Mouse (Mus musculus) lung, postnatal 36 days (tissue): ENCODE measurements around the gene Prss50.

ENCODE experiments used
- DNase-seq: peaks from one replicate; pipeline ENCODE4 v3.0.0; 2022; ENCODE audit warnings: mixed read lengths

The Prss50 gene

DNA sequence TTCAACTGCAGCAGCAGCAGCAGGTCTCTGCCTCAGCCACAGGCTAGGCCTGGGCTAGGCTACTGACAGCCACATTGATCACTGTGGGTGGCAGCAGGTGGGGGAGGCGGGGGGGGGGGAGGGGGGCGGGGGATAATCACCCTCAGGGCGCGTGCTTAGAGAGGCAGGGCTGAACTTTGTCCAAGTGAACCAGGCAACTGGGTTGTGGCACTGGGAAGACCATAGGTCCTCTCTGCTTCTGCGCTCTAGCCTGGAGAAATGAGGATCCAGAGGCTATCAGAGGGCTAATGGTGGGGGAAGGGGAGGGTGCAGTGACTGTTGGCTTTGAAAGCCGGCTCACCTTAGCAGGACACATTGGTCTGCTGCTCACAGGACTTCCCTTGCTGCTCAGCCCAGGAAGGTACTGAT lies 17.5 kb downstream of the Prss50 start:
- DNase-seq = no peak

DNA sequence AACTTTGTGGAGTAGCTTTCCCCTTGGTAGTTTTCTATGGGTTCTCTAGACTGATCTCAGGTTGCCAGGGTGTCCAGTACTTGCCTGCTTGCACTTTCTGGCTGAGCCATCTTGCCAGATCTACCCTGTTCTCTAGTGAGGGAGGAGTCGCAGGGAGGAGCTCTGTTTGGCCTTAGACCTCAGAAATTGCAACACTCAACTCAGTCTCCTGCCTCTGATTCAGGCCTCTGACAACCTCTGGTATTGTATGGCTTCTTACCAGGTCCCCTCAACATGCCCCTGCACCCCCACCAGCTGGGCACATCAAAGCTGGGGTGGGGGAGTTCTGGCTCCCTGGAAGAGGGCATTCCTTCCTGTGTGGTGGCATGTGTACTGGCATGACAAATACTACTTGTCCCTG lies 19.6 kb downstream of the Prss50 start:
- DNase-seq = peak; percentile 47

DNA sequence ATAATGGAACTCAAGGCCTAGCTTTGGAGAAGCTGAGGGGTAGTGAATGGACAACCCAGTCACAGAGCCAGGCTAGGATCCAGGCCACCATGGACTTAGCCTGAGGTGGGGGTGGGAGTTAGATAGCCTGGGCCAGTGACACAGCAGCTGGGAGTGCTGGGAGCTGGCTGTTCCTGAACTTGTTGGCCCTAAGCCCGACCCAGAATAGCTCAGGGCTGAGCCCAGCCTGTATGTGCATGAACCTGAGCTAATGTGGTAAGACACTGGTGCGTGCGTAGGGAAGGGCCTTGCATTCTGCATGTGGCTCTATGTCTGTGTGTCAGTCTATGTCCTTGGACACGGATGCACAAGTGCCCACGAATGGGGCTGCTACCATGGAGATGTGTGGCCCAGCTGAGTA lies 20.1 kb downstream of the Prss50 start:
- peak; percentile 74 for DNase-seq

DNA sequence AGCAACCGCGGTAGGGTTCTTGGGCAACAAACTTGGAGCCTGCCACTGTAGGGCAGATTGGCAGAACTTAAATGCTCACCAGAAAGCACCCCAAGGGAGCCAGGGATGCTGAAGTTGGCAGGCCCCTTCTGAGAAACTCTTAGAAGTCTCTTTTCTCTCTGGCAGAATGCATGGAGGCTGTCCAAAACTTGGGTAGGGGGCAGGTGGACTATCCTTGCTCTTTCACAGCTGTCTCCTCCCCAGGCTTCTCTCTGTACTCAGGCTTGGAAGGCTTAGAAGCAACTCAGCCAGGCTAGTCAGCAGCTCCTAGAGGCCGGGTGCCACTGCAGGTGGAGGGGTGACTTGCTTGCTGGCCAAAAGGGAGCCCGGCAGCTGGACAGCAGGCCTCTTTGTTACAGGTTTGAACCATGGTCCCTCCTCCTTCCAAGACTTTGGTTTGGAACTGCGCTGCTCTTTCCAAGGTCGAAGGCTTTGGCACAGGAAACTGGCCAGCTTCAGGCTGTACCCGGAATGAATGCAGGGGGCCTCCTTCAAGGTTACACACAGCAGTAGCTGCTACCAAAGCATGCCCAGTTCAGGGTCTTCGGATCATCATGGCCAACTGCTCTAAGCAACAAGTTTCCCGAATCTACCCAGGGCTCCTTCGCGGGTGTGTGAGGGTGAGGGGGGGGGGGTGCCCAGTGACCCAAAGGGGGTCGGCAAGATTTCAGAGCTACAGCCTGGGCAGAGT lies 21.6 kb downstream of the Prss50 start, which contains the start of gene Als2cl:
Gene Als2cl (plus strand): TSS at position 680 of the 730 bp plus-strand sequence.
- DNase-seq = peak; percentile 43

DNA sequence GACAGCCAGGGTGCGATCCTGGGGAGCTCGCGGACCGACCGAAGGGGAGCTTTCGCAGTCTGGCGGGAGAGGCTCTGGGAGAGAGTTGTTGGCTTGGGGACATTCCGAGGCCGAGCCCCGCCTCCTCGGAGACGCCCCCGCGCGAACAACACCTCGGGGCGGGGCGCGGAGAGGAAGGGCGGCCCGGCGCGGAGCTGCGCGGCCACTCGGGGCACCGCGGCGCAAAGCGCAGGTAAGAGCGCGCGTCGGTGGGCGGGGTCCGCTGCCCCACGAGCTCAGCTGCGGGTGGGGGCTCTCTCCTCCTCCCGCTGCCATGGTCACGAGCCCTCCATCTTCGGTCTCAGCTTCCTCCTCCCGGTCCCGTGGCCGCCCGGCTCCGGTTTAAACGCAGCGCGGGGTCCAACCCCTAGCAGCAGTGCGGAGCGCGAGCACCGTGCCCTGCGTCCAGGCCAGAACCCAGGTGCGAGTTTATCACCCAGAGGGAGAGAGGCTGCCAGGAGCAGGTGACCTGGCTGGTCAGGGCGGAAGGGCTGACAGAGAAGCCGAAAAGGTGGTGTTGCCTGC lies 22.3 kb downstream of the Prss50 start, which contains the start of gene Tmie:
Gene Tmie (minus strand): TSS at position 116 of the 564 bp plus-strand sequence.
- DNase-seq = peak; percentile 91

DNA sequence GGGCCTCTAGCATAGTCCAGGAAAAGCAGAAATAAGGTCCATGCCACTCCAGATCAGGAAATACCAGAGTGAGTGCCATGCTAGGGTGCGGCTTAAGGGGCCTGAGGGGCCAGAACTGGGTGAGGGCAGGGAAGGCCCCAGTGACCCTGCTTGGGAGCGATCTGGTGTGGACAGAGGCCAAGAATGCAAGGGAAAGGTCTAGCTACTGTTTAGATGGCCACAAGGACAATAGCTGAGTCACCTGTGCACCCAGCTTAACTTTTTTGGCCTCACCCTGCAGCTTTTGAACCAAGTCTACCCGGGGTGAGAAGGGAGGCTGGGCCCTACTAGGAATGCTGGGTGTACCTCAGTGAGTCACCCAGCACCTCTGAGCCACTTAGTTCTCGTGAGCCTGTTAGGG lies 23.0 kb downstream of the Prss50 start:
- DNase-seq = peak; percentile 78

DNA sequence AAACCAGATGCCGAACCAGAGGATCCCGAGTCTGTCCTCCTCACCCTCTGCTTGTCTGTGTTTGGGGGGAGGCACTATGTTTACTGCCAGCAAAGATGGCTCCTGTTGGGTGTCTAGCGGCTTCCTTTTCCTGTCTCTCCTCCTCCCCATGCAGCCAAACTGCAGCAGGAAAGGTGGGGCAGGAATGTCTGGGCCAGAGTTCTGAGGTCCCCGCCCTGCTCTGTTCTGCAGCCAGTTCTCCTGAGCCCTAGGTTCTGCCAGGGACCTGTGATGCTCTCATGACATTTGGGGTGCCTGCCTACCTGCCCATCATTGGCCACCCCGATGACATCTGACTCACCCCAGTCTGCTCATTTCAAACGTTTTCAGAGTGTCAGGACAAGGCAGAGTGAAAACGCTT lies 24.2 kb downstream of the Prss50 start:
- peak; percentile 80 for DNase-seq

DNA sequence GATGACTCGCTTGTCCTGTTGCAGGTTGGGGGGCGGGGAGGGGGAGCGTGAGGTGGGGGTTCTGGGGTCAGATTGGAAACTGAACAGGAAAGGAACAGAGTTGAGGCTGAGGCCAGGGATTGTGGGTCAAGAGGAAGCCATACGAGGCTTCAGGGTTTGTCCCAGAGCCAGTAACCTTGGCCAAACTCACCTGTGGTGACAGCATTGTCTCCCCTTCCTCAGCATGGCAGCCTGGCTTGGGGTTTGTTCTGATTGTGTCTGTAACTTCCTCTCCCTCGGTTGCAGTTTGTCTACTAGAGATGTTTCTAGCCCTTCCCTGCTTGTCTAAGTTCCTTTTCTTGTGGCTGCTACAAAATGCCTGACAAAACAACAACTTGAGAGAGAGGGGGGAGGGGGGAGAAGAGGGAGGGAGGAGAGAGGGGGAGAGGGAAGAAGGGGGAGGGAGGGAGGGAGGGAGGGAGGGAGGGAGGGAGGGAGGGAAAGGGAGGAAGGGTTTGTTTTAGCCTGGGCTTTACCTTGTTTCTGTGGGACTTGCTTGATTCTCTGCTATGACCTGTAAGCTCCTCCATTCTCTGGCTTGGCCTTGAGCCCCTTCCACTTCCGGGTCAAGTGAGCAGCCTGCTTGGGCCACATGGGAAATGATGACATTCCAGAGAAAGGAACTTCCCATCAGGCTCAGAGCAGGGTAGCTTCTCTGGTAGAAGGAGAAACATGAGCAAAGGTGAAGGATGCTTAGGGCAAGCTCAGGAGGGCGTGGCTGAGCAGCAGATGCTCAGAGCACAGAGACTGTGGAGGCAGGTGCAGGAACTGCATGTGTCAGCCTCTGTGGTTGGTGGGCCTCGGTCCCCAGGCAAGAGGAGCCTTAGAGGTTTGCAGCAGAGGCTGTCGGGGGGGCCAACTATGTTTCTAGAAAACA lies 29.9 kb downstream of the Prss50 start:
- no peak for DNase-seq

DNA sequence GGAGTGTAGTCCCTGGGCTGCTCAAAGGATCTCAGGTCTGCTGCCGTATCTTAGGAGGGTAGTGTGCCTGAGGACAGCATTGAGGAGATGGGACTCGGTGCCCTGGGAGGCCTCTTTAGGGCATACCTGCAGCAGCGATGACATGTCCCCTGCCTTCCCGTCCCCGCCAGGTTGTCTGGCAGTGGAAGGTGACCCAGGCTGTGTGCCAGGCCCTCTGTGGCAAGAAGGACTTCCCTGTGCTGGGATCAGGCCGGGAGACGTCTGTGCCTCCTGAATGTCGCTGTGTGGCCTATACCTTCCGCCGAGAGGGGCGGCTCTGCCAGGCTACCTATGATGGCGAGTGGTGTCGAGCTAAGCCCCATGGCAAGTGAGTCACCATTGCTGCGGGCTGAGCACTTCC lies 31.2 kb downstream of the Prss50 start:
- DNase-seq = no peak

DNA sequence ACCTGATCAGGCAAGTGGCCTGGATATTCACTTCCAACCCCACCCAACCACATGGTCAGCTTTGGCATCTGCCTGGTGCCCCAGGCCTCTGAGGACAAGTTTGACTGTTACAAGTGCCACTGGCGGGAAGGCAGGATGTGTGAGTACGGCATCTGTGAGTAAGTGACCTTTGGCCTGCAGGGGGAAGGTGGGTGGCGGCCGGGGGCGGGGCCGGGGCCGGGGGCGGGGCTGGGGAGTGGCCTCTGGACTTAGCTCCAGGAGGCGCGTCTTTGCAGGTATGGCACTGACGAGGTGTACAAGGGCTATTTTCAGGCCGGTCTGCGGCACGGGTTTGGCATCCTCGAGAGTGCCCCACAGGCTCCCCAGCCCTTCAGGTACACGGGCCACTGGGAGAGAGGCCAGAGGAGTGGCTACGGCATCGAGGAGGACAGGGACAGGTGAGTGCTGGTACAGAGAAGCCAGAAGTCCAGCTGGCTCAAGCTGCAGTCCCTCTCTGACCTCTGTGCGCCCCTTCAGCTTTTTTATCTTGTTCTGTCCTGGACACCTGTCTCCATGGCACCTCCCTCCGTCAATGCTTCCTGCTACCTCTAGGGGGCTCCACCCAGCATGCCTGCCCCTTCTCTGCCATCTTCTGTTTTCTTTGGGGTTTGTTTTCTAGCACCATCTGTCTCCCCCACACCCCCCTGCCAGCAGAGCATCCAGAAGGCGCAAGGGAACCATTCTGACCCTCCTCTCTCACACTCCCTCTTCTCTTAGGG lies 32.4 kb downstream of the Prss50 start:
- peak; percentile 29 for DNase-seq

DNA sequence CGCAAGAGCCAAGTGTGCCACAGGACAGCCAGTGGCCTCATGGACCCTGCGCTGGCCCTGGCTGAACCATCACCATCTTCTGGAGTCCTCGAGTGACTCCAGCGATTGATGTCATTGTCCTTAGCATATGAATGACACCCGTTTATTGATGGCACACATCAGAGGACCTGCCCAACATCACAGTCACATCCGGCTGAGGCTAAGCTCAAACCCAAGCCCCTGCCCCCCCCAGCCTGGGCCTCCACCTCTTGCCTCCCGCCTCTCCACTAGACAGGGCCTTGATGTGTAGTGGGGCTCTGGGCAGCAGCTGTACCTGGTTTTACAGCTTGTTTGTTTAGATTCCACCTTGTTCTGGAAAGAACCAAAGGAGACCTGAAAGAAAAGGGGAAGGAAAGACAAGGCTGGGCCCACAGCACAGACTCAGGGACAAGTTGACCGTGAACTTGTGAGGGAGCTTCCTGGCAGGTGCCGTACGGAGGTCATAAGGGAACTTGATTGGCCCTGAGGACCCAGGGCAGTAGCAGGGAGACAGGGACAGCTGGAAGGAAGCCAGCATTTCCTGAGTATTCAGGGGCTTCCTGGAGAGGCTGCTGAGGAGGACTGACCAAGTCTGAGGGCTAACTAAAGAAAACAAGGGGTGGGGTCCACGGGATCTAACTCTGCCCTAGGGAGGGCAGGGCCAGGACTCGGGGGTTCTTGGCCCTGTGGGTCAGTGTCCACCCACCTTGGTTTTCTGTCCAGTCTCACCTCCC lies 33.5 kb downstream of the Prss50 start:
- peak; percentile 44 for DNase-seq

DNA sequence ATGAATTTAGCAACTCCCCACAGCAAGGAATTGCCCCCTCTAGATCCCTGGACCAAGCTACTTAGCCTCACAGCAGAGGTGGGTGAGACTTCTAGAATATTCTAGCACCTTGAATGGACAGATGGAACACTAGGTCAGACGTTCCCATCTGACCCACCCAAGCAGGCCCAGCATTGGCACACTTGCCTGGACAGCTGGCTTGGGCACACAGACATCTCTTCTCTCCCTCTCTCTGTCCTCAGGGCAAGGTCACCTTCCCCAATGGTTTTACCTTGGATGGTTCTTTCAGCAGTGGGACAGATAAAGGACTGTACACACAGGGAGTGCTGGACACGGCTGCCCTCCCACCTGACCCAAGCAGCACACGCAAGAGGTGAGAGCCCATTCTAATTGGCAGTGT lies 34.8 kb downstream of the Prss50 start:
- DNase-seq = no peak

DNA sequence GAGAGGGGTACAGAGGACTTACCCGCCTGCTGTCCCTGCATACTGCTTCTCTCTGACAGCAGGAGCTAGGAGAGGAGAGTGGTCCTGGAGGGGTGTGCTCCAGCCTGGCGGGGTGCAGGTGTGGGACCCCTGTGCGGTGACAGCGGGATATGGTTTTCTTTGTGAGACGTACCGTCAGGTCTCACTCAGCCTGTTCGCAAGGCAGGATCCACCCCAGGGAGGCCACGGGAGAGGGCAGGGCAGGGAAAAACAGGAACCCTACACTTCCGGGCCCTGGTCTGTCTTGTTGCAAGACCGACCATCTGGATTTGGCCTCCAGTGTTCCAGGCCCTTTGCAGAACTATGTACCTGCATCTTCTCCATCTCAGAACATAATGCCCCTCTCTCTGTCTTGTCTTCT lies 35.7 kb downstream of the Prss50 start:
- DNase-seq = no peak

DNA sequence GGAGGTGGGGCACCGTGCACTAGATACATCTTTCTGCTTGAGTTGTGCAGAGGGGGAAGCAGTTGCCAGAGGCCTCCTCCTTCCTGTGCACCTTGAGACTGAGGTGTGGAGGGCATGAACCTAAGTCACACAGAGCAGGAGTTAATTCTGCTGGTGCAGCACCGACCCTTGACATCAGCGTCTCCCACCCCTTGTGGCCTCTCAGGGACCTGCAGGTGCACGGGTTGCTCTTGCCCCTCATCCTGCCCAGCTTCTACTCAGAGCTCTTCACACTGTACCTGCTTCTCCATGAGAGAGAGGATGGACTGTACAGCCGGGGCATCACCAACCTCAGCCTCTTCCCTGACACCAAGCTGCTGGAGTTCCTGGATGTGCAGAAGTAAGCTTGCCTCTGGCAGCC lies 37.7 kb downstream of the Prss50 start:
- DNase-seq = no peak

DNA sequence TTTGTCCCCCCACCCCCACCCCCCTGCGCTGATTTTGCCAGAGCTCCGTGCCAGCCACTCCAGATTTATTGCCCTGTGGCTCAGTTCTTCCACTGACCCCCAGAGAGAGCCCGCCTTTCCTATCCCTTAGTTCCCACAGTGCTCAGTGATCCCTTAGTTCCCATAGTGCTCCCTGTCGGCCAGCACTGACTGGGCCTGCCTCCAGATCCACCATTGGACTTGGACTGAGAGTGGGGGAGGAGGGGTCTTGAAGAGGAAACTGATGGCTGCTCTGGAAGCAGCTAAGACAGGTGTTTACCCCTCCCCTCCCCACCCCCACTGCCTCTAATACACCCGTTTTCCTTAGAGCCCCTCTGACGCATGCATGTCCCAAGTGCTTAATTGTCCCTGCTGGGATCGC lies 38.2 kb downstream of the Prss50 start:
- no peak for DNase-seq

DNA sequence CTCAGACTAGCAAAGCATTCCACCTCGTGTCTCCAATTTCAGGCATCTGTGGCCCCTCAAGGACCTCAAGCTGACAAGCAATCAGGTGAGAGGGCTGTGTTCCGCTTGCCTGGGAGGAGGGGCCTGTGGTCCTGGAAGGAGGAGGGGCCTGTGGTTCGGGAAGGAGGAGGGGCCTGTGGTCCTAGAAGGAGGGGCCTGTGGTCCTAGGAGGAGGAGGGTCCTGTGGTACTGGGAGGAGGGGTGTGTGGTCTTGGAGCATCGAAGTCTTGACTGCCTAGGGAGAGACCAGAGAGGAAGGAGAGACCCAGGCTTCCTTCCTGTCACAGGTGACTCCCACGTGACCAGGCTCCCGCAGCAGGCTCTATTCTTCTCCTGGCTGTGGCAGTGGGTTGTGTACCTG lies 38.8 kb downstream of the Prss50 start:
- DNase-seq = peak; percentile 29

DNA sequence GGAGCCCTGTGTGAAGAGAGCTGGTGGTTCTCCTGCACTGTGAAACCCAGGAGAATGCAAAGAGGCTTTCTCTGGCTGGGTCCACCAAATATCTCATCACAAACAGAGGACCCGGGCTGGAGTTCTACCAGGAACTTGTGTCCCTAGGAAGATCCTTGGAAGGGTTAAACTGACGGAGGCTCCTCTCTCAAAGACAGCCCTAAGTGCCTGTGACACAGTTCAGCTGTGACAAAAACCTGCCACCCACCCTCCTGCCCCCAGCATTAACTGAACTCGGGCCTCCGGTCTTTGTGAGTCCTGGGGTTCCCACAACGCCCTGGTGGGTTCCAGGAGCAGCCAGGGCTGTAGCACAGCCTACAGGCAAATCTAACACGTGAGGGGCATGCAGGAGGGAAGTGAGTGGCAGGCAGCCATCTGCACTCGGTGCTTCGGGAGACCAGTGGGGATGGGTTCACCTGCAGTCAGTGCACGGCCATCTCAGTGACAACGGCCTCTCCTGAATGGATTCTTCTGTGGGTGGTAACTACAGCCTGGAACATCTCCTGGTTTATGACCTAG lies 41.8 kb downstream of the Prss50 start:
- DNase-seq = no peak

DNA sequence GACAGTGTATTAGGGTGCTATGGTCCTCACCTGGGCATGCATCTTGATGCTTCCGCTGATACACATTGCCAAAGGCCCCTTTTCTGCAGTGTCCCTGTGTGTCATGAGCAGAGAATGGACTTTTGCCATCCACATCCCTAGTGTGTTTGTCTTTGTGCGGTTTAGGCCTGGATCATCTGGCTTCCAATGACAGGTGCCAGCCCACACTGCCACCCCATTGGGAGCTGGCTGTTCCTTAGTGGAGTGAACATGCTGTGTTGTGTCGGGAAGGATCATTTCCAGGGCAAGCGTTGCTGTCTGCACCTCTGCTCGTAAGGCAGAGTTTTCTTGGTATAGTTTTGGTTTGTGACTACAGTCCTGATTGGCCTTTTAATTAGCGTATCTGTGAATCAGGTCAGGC lies 43.4 kb downstream of the Prss50 start:
- DNase-seq = no peak

DNA sequence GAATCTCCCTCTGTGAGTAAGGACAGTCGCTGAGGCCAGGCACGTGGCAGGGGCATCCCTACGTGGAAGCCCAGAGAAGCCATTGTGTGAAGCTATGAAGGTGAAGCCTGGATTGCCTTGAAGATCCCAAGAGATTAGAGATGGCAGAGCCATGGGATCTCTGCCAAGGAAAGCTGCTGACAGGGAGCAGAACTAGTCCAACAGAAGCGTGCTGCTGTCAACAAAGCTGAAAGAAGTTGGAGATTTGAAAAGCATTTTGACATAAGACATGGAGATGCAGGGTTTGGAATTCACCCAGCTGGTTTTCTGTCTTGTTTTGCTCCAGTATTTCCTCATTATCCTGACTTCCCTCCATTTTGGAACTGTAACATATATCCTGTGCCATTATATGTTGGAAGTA lies 44.5 kb downstream of the Prss50 start:
- DNase-seq = no peak

DNA sequence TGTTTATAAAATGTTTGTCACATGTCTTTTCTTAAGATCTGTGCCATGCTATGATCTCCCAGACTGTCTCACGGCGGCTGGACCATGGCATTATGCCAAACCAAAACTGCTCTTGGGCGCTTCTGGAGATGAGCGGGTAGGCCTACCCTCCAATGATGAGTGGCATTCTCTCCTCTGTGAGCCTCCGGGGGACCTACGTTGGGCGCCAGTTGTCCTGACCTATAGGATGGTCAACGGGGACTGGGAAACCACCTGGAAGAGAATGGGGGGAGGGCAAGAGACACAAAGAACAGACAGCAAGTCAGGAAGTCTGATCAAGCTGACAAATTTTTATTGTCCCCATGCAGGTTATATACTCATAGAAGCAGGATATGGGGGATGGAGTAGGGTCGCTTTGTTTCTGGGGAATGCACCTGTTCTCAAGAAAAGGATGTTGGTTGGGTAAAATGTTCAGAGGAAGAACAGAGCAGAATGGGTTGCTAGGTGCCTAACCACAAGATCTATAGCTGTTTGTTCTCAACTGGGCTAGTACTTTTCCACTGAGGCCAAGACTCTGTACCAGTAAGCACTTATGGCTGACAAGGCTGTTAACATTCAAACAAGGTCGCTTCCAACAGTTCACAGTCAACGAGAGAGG lies 49.6 kb downstream of the Prss50 start:
- no peak for DNase-seq
